Mouse (Mus musculus) frontal cortex, postnatal 36 days (tissue): Measurements from ENCODE around the gene Gm10065.

ENCODE experiments used
- DNase-seq, 2 experiments: peaks; one replicate each; pipeline ENCODE4 v3.0.0; 2022; ENCODE audit warnings: low spot score in 2 of 2

Gm10065 gene

DNA sequence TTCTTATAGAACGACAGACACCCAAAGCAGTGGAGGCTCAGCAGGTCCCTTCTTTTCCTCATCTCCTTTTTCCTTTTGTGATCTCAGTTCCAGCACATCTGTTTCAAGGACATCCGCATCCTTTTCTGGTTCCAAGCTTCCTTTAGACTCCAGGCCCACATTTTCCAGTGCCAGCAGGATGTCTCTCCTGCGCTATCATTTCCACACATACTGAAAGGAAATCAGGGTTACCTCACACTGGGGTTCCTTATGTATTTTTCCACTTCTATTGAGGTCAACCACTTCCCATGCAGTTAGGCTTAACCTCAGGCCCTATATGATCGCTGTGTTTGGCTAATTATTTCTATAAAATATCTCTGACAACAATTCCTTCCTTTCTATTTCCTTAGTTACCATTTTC lies 43.8 kb downstream of the Gm10065 start:
- DNase-seq: no peak
